Mouse (Mus musculus) neural tube, postnatal 0 days (tissue): ENCODE data around the gene Vmn1r222. TPM values are rescaled to one million over a fixed set of nuclear protein-coding genes. Genes with fewer than 3 reads are reported as not detected.

Source experiments
- polyA plus RNA-seq: library from polyadenylated mRNA; unstranded; fragments of >200 nt; fragmentation: Nextera tagmentation; extraction: Ambion mirVana; gene quantifications from 2 replicates; pipeline ENCODE4 v1.2.1, GENCODE M21; 2015

The Vmn1r222 gene
- polyA plus RNA-seq, result not detected in 2 replicates

DNA sequence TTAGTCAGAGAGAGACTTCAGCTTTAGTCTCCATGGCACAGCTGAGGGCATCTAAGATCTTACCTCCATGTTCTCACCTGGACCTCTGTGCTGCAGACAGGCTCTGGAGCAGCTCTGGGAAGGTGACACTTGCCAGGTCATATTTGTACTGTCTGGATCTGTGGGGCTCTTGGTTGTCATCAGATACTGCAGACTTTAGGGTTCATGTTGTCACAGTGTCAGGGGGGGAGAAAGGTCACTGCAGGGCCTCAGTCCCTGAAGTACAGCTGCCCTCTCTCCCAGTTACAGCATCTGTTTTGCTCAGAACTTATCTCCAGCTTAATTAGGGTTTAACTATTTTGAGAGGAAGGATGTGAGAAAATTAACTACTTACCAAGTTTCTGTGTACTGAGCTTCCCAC lies at the start of gene Vmn1r222:
Vmn1r222 (minus strand) TSS at position 101 of the 400 bp plus-strand sequence.

GRCm38 (mm10) chr13:23246834-23247233 lies 11.1 kb upstream of the Vmn1r222 start, which contains the start of gene Vmn1r223:
Vmn1r223 (plus strand) TSS chr13:23247134.

DNA sequence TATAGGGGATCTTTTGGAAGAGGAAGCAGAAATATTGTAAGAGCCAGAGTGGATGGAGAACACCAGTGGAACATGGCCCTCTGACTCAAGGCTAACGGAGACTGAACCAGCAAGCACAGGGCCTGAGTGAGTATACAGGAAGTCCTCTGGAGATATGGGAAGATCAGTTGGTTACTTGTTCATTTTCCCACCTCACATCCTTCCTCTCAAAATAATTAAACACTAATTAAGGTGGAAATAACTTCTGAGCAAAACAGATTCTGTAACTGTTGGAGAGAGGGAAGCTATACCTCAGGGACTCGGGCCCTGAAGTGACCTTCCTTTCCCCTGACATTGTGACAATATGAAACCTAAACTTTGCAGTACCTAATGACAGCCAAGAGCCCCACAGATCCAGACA lies 21.9 kb downstream of the Vmn1r222 start, which contains the start of gene Vmn1r221:
Vmn1r221 (plus strand) TSS at position 301 of the 400 bp plus-strand sequence.

DNA sequence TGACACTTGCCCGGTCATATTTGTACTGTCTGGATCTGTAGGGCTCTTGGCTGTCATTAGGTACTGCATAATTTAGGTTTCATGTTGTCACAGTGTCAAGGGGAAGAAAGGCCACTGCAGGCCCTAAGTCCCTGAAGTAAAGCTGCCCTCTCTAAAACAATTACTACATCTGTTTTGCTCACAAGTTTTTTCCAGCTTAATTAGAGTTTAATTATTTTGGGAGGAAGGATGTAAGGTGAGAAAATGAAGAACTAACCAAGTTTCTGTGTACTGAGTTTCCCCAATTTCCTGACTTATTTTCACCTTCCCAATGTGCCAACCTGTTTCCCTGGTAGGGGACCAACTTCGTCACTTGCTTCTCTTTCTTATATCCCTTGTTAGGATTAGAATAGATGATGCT lies 47.9 kb downstream of the Vmn1r222 start, which contains the start of gene Vmn1r220:
Vmn1r220 (minus strand) TSS at position 101 of the 400 bp plus-strand sequence.

Other genes with a start within 250 kb of the Vmn1r222 start
- not detected in 2 replicates for gene Vmn1r213, start 228.3 kb downstream of the Vmn1r222 start, polyA plus RNA-seq
- not detected in 2 replicates for gene Vmn1r214, start 205.5 kb downstream of the Vmn1r222 start, polyA plus RNA-seq
- gene Vmn1r215, start 167.9 kb downstream of the Vmn1r222 start, polyA plus RNA-seq, result not detected in 2 replicates
- not detected in 2 replicates for gene Vmn1r217, start 117.7 kb downstream of the Vmn1r222 start, polyA plus RNA-seq
- not detected in 2 replicates for gene Vmn1r218, start 102.8 kb downstream of the Vmn1r222 start, polyA plus RNA-seq
- gene Vmn1r219, start 76.6 kb downstream of the Vmn1r222 start, polyA plus RNA-seq, result not detected in 2 replicates
- not detected in 2 replicates for gene Vmn1r220, start 48.0 kb downstream of the Vmn1r222 start, polyA plus RNA-seq
- not detected in 2 replicates for gene Vmn1r221, start 21.8 kb downstream of the Vmn1r222 start, polyA plus RNA-seq
- not detected in 2 replicates for gene Vmn1r223, start 11.2 kb upstream of the Vmn1r222 start, polyA plus RNA-seq
- gene Zfp322a, start 133.3 kb upstream of the Vmn1r222 start, polyA plus RNA-seq, result 28.9 and 30.1 TPM in 2 replicates
- 7.2 and 8.3 TPM in 2 replicates for gene Abt1, start 187.9 kb upstream of the Vmn1r222 start, polyA plus RNA-seq
- 0.11 and 0.19 TPM in 2 replicates for gene Btn1a1, start 230.0 kb upstream of the Vmn1r222 start, polyA plus RNA-seq